Mouse (Mus musculus) neural tube, embryonic 13.5 days (tissue): ENCODE results near the gene Cd69. TPM values are rescaled to one million over a fixed set of nuclear protein-coding genes. Genes with fewer than 3 reads are reported as not detected.

Experiments
- ATAC-seq: fragments of 200-750 bp; cut with Nextera tagmentation; 2 replicates; pipeline ENCODE4 v1.8.0; 2017; ENCODE audit warnings: low read depth, mild to moderate bottlenecking, moderate TSS enrichment, moderate library complexity
- H3K27ac ChIP-seq: fragments of 300-500 bp; sonication (generic); replicated peaks from 2 replicates; pipeline ENCODE4 v1.5.1; 2015; ENCODE audit warnings: moderate library complexity, mild to moderate bottlenecking, inconsistent platforms
- H3K27me3 ChIP-seq: fragments of 300-500 bp; sonication (generic); 2 replicates; pipeline ENCODE4 v1.6.1; 2015; ENCODE audit warnings: mild to moderate bottlenecking, inconsistent platforms
- H3K36me3 ChIP-seq: fragments of 300-500 bp; sonication (generic); 2 replicates; pipeline ENCODE4 v1.6.1; 2015; ENCODE audit warnings: mild to moderate bottlenecking, inconsistent platforms
- H3K4me1 ChIP-seq: fragments of 300-500 bp; sonication (generic); replicated peaks from 2 replicates; pipeline ENCODE4 v1.6.1; 2015; ENCODE audit warnings: inconsistent platforms
- H3K4me2 ChIP-seq: fragments of 300-500 bp; sonication (generic); 2 replicates; pipeline ENCODE4 v1.6.1; 2015; ENCODE audit warnings: inconsistent platforms, mild to moderate bottlenecking, moderate library complexity
- H3K4me3 ChIP-seq: fragments of 300-500 bp; sonication (generic); 2 replicates; pipeline ENCODE4 v1.5.1; 2015; ENCODE audit warnings: mild to moderate bottlenecking, inconsistent platforms
- H3K9ac ChIP-seq: fragments of 300-500 bp; sonication (generic); 2 replicates; pipeline ENCODE4 v1.6.1; 2015; ENCODE audit warnings: moderate library complexity, mild to moderate bottlenecking, inconsistent platforms
- H3K9me3 ChIP-seq: fragments of 300-500 bp; sonication (generic); 2 replicates; pipeline ENCODE4 v1.6.1; 2016; ENCODE audit warnings: inconsistent platforms
- WGBS: fragments of 180-500 bp; shearing (Covaris S2); methylation state at CpG from one replicate; pipeline ENCODE4 v1.1.7; 2015; 5-methylcytosine and 5-hydroxymethylcytosine counted together
- polyA plus RNA-seq: library from polyadenylated mRNA; unstranded; fragments of >200 nt; fragmentation: Nextera tagmentation; extraction: Ambion mirVana; gene quantifications from 2 replicates; pipeline ENCODE4 v1.2.1, GENCODE M21; 2015

Gene Cd69
- polyA plus RNA-seq, 1 experiment from 2014 or later: not detected

GRCm38 (mm10) chr6:129274476-129274875, 760 bp downstream of the Cd69 start:
- Histone ChIP-seq H3K4me3 (no peak overlapping the region), H3K27ac (no peak overlapping the region), H3K9me3 (no peaks in the 10 kb centered on the region), H3K36me3 (no peaks in the 10 kb centered on the region), H3K9ac (no peak overlapping the region), H3K4me2 (no peak overlapping the region), H3K4me1 (no peaks in the 10 kb centered on the region), H3K27me3 (no peaks in the 10 kb centered on the region)
- 88% methylated on average over 2 of the region's 2 CpGs for WGBS
- ATAC-seq: no peak

DNA sequence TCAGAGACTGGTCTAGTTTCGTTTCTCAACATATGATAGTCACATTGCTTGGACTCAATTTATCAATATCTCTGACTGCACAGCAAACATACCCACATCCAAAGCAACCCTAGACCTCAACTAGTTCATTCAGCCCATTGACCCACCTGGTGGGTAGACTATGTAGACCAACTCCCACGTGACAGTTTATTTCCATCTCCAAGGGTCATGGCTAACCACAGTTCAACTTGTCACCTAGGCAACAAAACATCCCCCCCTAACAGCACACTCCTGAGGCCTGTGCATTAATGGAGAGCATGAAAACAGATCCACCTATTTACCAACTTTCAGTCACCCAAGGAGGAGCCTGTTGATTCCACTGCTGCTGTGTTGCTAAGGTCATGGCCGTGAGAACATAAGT, 1.6 kb downstream of the Cd69 start:
- no peak overlapping the region for H3K9ac ChIP-seq
- WGBS: 87% methylated on average over 3 of the region's 3 CpGs
- ATAC-seq: no peak

GRCm38 (mm10) chr6:129266438-129267022, 8.7 kb downstream of the Cd69 start:
- no peak for ATAC-seq
- H3K9ac ChIP-seq: no peak overlapping the region
- H3K27ac ChIP-seq: no peak overlapping the region
- no peaks in the 10 kb centered on the region for H3K9me3 ChIP-seq
- no peak overlapping the region for H3K4me2 ChIP-seq
- no peak overlapping the region for H3K4me3 ChIP-seq
- H3K36me3 ChIP-seq: no peaks in the 10 kb centered on the region
- 73% methylated on average over 1 of the region's 1 CpGs for WGBS
- H3K4me1 ChIP-seq: no peaks in the 10 kb centered on the region
- no peaks in the 10 kb centered on the region for H3K27me3 ChIP-seq

More for the DNA sequence above, 1.6 kb downstream of the Cd69 start:
- H3K4me2 ChIP-seq: no peak overlapping the region
- no peak overlapping the region for H3K4me3 ChIP-seq
- H3K4me1 ChIP-seq: no peaks in the 10 kb centered on the region
- no peaks in the 10 kb centered on the region for H3K36me3 ChIP-seq
- H3K27me3 ChIP-seq: no peaks in the 10 kb centered on the region
- no peak overlapping the region for H3K27ac ChIP-seq
- H3K9me3 ChIP-seq: no peaks in the 10 kb centered on the region

DNA sequence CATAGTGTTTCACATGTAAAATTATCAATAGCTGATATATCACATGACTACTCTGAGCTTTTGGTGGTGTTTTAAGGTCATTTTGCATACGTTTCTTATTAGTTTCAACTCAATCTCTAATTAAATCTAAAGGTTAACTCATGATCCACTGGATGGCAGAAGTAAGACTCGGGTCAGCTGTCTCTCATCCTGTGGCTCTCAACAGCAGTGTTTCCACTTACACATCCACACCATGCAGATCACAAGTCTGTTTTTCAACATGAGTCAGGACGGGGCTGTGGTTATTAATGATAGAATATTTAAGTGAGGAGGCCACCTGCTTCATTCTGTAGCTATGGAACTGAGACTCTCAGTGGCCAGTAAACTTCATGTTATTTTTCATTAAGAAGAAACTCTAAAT, 9.4 kb downstream of the Cd69 start:
- Histone ChIP-seq H3K4me2 (no peak overlapping the region), H3K9ac (no peak overlapping the region)

DNA sequence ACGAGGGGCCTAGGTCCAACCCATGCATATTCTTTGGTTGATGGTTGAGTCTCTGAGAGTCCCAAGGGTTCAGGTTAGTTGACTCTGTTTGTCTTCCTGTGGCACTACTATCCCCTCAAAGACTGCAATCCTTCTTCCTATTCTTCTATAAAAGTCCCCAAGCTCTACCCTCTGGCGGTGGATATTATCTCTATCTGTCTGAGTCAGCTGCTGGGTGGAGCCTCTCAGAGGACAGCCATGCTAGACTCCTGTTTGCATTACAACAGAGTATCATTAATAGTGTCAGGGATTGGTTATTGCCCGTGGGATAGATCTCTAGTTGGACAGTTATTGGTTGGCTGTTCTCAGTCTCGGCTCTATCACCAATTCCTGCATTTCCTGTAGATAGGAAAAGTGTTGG, 14.3 kb downstream of the Cd69 start:
- no peak overlapping the region for H3K27ac ChIP-seq
- no peak overlapping the region for H3K9ac ChIP-seq
- no peak overlapping the region for H3K4me3 ChIP-seq
- H3K36me3 ChIP-seq: no peaks in the 10 kb centered on the region
- H3K4me1 ChIP-seq: no peaks in the 10 kb centered on the region
- no peaks in the 10 kb centered on the region for H3K9me3 ChIP-seq
- H3K4me2 ChIP-seq: no peak overlapping the region
- 85% methylated on average over 4 of the region's 4 CpGs for WGBS
- no peak for ATAC-seq
- no peaks in the 10 kb centered on the region for H3K27me3 ChIP-seq

More for the DNA sequence above, 9.4 kb downstream of the Cd69 start:
- WGBS: 76% methylated on average over 3 of the region's 3 CpGs
- H3K27ac ChIP-seq: no peak overlapping the region
- H3K4me3 ChIP-seq: no peak overlapping the region
- H3K9me3 ChIP-seq: no peaks in the 10 kb centered on the region
- no peaks in the 10 kb centered on the region for H3K36me3 ChIP-seq
- no peaks in the 10 kb centered on the region for H3K4me1 ChIP-seq
- ATAC-seq: no peak
- no peaks in the 10 kb centered on the region for H3K27me3 ChIP-seq

- no peak overlapping the region for H3K4me3 ChIP-seq
- no peak overlapping the region for H3K4me2 ChIP-seq
- no peaks in the 10 kb centered on the region for H3K9me3 ChIP-seq
- no peaks in the 10 kb centered on the region for H3K27me3 ChIP-seq
- H3K27ac ChIP-seq: no peak overlapping the region
- H3K9ac ChIP-seq: no peak overlapping the region
- no peaks in the 10 kb centered on the region for H3K36me3 ChIP-seq
- H3K4me1 ChIP-seq: no peaks in the 10 kb centered on the region
- ATAC-seq: no peak
Observed at GRCm38 (mm10) chr6:129260034-129260433, 15.2 kb downstream of the Cd69 start.

GRCm38 (mm10) chr6:129256018-129256417, 19.2 kb downstream of the Cd69 start:
- no peaks in the 10 kb centered on the region for H3K36me3 ChIP-seq
- H3K9me3 ChIP-seq: no peaks in the 10 kb centered on the region
- no peaks in the 10 kb centered on the region for H3K27me3 ChIP-seq
- H3K9ac ChIP-seq: no peak overlapping the region
- no peaks in the 10 kb centered on the region for H3K4me1 ChIP-seq
- 55% methylated on average over 7 of the region's 7 CpGs for WGBS
- H3K4me2 ChIP-seq: no peak overlapping the region
- H3K27ac ChIP-seq: no peak overlapping the region
- ATAC-seq: no peak
- no peak overlapping the region for H3K4me3 ChIP-seq

DNA sequence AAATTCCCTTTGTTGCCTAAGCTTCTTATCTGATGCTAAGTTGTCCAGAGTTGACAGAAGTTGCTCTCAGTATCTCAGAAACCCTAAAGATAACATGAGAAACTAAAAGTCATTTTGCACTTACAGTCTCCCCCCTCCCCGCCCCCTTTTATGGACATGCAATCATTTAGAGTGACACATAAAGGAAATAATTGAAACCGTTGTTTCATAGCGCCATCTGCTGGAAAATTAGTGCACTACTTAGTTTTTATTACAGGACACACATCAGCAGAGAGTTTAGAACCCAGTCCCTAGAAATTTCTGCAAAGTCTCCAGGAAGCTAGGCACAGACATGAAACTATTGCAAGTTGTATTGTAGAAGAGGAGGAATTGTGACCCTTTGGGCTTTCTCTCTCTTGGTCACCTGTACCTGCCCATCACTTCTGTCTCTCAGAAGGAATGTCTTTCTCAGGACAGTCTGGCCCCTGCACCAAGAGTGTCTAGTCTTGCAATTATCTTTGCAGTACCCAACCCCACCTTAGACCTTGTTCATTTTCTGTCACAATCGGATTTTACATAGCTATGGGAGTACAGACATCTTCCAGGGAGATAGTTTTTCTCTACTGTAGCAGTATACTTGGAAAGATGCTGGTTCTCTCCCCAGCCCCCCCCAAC, 20.2 kb downstream of the Cd69 start:
- no peak for ATAC-seq
- Histone ChIP-seq H3K4me3 (no peak overlapping the region), H3K27me3 (no peaks in the 10 kb centered on the region), H3K9me3 (no peaks in the 10 kb centered on the region), H3K9ac (no peak overlapping the region), H3K4me2 (no peak overlapping the region), H3K36me3 (no peaks in the 10 kb centered on the region), H3K27ac (no peak overlapping the region), H3K4me1 (no peaks in the 10 kb centered on the region)
- 22% methylated on average over 4 of the region's 4 CpGs for WGBS

GRCm38 (mm10) chr6:129254314-129254713, 20.9 kb downstream of the Cd69 start:
- Histone ChIP-seq H3K4me2 (no peak overlapping the region), H3K4me3 (no peak overlapping the region), H3K27me3 (no peaks in the 10 kb centered on the region), H3K27ac (no peak overlapping the region), H3K36me3 (no peaks in the 10 kb centered on the region), H3K9ac (no peak overlapping the region), H3K4me1 (no peaks in the 10 kb centered on the region), H3K9me3 (no peaks in the 10 kb centered on the region)
- ATAC-seq: no peak
- WGBS: 82% methylated on average over 4 of the region's 4 CpGs

DNA sequence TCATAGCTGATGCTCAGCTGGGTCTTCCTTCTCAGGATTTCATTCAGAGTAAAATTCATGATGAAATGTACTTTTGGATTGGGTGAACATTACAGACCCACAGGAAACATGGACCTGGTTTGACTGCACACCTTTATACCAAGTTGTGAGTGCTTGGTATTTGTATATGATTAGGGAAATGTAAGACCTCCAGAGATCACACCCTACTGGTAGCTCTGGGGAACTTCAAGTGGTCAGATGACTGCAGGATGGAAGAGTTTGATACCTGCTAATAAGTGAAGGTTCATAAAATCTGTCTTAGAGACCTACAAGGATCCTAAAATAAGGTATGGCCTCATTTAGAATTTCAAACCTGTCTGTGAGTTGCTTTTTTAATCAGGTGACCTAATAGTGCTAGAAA, 27.0 kb downstream of the Cd69 start:
- Histone ChIP-seq H3K9ac (no peak overlapping the region), H3K4me3 (no peak overlapping the region), H3K36me3 (no peaks in the 10 kb centered on the region), H3K4me2 (no peak overlapping the region), H3K27ac (no peak overlapping the region), H3K4me1 (no peaks in the 10 kb centered on the region), H3K9me3 (no peaks in the 10 kb centered on the region), H3K27me3 (no peaks in the 10 kb centered on the region)
- no peak for ATAC-seq

- Histone ChIP-seq H3K27me3 (no peaks in the 10 kb centered on the region), H3K4me1 (no peaks in the 10 kb centered on the region), H3K36me3 (no peaks in the 10 kb centered on the region), H3K4me2 (no peak overlapping the region), H3K9me3 (no peaks in the 10 kb centered on the region), H3K4me3 (no peak overlapping the region), H3K27ac (no peak overlapping the region), H3K9ac (no peak overlapping the region)
- no peak for ATAC-seq
- 69% methylated on average over 1 of the region's 1 CpGs for WGBS
Observed at GRCm38 (mm10) chr6:129246992-129247391, 28.2 kb downstream of the Cd69 start.

GRCm38 (mm10) chr6:129245793-129246192, 29.4 kb downstream of the Cd69 start:
- H3K4me3 ChIP-seq: no peak overlapping the region
- ATAC-seq: no peak
- H3K4me2 ChIP-seq: no peak overlapping the region
- H3K27ac ChIP-seq: no peak overlapping the region
- no peaks in the 10 kb centered on the region for H3K9me3 ChIP-seq
- H3K9ac ChIP-seq: no peak overlapping the region
- no peaks in the 10 kb centered on the region for H3K36me3 ChIP-seq
- no peaks in the 10 kb centered on the region for H3K4me1 ChIP-seq
- no peaks in the 10 kb centered on the region for H3K27me3 ChIP-seq

DNA sequence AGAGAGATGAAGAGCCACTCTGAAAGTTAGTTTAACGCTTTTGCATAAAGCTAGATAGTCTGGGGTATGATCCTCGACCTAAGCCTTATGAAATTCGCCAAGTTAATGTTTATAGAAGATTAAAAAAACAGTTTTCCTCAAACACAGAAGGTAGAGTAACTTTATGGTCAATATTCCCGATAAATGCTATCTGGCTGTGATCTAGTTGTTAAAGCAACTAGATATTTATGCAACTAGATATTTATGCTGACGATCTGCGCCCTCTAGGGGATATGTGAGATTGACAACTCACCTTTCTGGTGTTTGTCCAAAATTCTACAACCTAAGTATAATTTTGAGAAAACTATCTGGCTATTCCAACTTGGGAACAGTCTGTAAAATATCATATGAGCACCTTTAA, 33.3 kb downstream of the Cd69 start:
- H3K4me1 ChIP-seq: peaks cover 3% of the 10 kb centered on the region; the same call in 1 of the 2 replicates
- no peak overlapping the region for H3K27ac ChIP-seq
- WGBS: 73% methylated on average over 6 of the region's 6 CpGs
- H3K4me2 ChIP-seq: no peak overlapping the region
- H3K4me3 ChIP-seq: no peak overlapping the region
- no peaks in the 10 kb centered on the region for H3K36me3 ChIP-seq
- no peaks in the 10 kb centered on the region for H3K9me3 ChIP-seq
- H3K27me3 ChIP-seq: no peaks in the 10 kb centered on the region
- no peak overlapping the region for H3K9ac ChIP-seq
- no peak for ATAC-seq
